Mouse (Mus musculus) gastrocnemius, postnatal 14 days (tissue): Measurements from ENCODE around the gene Gm20824. TPM values are rescaled to one million over a fixed set of nuclear protein-coding genes. Genes with fewer than 3 reads are reported as not detected.
"Not testable (repeated sequence)": the region's sequence is repeated elsewhere in the genome, so short reads cannot be mapped to it uniquely, and the experiment has no call there.

Experiments
- DNase-seq: peaks from one replicate; pipeline ENCODE4 v3.0.0; 2021; ENCODE audit warnings: mixed read lengths
- intact Hi-C: fragments of 180-260 bp; cut with DNase I; formaldehyde crosslinking; loops from one replicate; pipeline ENCODE4 v1.15.1; 2025; ENCODE audit warnings: low total_unique reads
- long read RNA-seq, 2 experiments: library from polyadenylated mRNA; stranded (forward); transcript quantifications; one replicate each; pipeline ENCODE4 v2.0.0; 2021
- total RNA-seq, 2 experiments: library from RNA; stranded (reverse); gene quantifications; 2 replicates each; pipeline ENCODE4 v1.2.3; 2021

The Gm20824 gene
- total RNA-seq: not detected
- long read RNA-seq, experiment 1: 0 reads
- long read RNA-seq, experiment 2: 0 reads

DNA sequence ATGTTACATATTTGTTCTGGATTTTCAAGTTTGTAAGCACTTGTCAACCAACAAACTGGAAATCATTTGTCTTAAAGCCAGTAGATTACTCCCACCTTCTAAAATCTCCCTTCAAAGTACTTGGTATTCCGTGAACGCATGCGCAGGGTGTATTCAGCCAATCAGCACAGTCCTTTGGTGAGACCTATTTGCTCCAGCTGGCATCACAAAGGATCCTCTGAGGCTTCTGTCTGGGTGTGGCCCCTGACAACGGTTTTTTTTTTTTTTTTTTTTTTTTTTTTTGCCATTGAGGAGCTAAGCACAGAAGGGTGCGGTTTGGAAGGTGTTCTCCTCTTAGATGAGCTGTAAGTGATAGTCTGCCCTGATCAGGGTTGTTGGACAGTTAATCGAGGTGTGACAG, at the start of gene Gm20824:
TSS of gene Gm20824 (plus strand) at position 301 of the 400 bp plus-strand sequence.
- DNase-seq, intact Hi-C loops: not testable (repeated sequence)

Other genes with a start within 250 kb of the Gm20824 start
- not detected for gene Gm20825, start 186.4 kb upstream of the Gm20824 start, total RNA-seq